Mouse (Mus musculus) left cerebral cortex, adult 9 months (tissue): Measurements from ENCODE around the gene Vmn2r85.
"Not testable (repeated sequence)": the region's sequence is repeated elsewhere in the genome, so short reads cannot be mapped to it uniquely, and the experiment has no call there.

Source experiments
- DNase-seq, 2 experiments: peaks; one replicate each; pipeline ENCODE4 v3.0.0; 2022; ENCODE audit warnings: low spot score in 2 of 2

Gene Vmn2r85

GRCm38 (mm10) chr10:130429603-130430002 is at the start of gene Vmn2r85:
TSS of gene Vmn2r85 (minus strand) at chr10:130429703.
- not testable (repeated sequence) for DNase-seq

GRCm38 (mm10) chr10:130470311-130470760 is 40.8 kb upstream of the Vmn2r85 start:
- peak in 1 of 2 experiments; percentile 4 for DNase-seq

- not testable (repeated sequence) for DNase-seq
These were observed 26.4 kb upstream of the Vmn2r85 start, which contains the start of gene Vmn2r86 for GRCm38 (mm10) chr10:130455950-130456349. TSS of gene Vmn2r86 (minus strand) at chr10:130456050.

GRCm38 (mm10) chr10:130444776-130445175 is 15.3 kb upstream of the Vmn2r85 start:
- no peak for DNase-seq

GRCm38 (mm10) chr10:130434185-130434898 is 4.8 kb upstream of the Vmn2r85 start:
- not testable (repeated sequence) for DNase-seq

- not testable (repeated sequence) for DNase-seq
These were observed 7.1 kb downstream of the Vmn2r85 start for GRCm38 (mm10) chr10:130422368-130422767.

- DNase-seq: no peak
These were observed 9.1 kb downstream of the Vmn2r85 start for GRCm38 (mm10) chr10:130420401-130420800.

- DNase-seq: not testable (repeated sequence)
These were observed 9.5 kb downstream of the Vmn2r85 start for GRCm38 (mm10) chr10:130419954-130420353.

GRCm38 (mm10) chr10:130416352-130416751 is 13.2 kb downstream of the Vmn2r85 start:
- not testable (repeated sequence) for DNase-seq

- not testable (repeated sequence) for DNase-seq
These were observed 17.3 kb downstream of the Vmn2r85 start for GRCm38 (mm10) chr10:130412167-130412698.

- no peak for DNase-seq
These were observed 35.3 kb downstream of the Vmn2r85 start, which contains the start of gene Vmn2r84 for GRCm38 (mm10) chr10:130394232-130394631. TSS of gene Vmn2r84 (minus strand) at chr10:130394332.

GRCm38 (mm10) chr10:130375145-130375544 is 54.4 kb downstream of the Vmn2r85 start:
- DNase-seq: no peak

GRCm38 (mm10) chr10:130372491-130373173 is 56.9 kb downstream of the Vmn2r85 start:
- DNase-seq: no peak

- DNase-seq: no peak
These were observed 57.9 kb downstream of the Vmn2r85 start for GRCm38 (mm10) chr10:130371644-130372043.

GRCm38 (mm10) chr10:130370005-130370682 is 59.4 kb downstream of the Vmn2r85 start:
- DNase-seq: no peak

- DNase-seq: no peak
These were observed 61.1 kb downstream of the Vmn2r85 start for GRCm38 (mm10) chr10:130368384-130368783.

GRCm38 (mm10) chr10:130364766-130365165 is 64.7 kb downstream of the Vmn2r85 start:
- DNase-seq: no peak
